Mouse (Mus musculus): ENCODE results near the gene C1qbp. TPM values are rescaled to one million over a fixed set of nuclear protein-coding genes. Genes with fewer than 3 reads are reported as not detected.

The C1qbp gene
- total RNA-seq, 1 experiment from 2014 or later = 122 TPM

- ATAC-seq (replicated peaks; ENCODE audit: low read depth, poor library complexity, severe bottlenecking) = no peak
Measured at GRCm38 (mm10) chr11:70975193-70975592, 7.6 kb downstream of the C1qbp start.

- ATAC-seq (replicated peaks; ENCODE audit: low read depth, poor library complexity, severe bottlenecking) = no peak
Measured at GRCm38 (mm10) chr11:70973947-70974346, 8.9 kb downstream of the C1qbp start.

- ATAC-seq (replicated peaks; ENCODE audit: low read depth, poor library complexity, severe bottlenecking) = no peak
Measured at GRCm38 (mm10) chr11:70972586-70972985, 10.2 kb downstream of the C1qbp start.

- ATAC-seq (replicated peaks; ENCODE audit: low read depth, poor library complexity, severe bottlenecking) = peak; percentile 60
Measured at GRCm38 (mm10) chr11:70970560-70971540, 12.0 kb downstream of the C1qbp start.

GRCm38 (mm10) chr11:70969821-70970559, 12.8 kb downstream of the C1qbp start, which contains the start of the genes Nup88 and Rpain:
Gene Nup88 (minus strand): TSS chr11:70969973.
Gene Rpain (plus strand): TSS chr11:70970213.
- peak; percentile 82 for ATAC-seq (replicated peaks; ENCODE audit: low read depth, poor library complexity, severe bottlenecking)

- peak; percentile 11 for ATAC-seq (replicated peaks; ENCODE audit: low read depth, poor library complexity, severe bottlenecking)
Measured at GRCm38 (mm10) chr11:70969271-70969794, 13.5 kb downstream of the C1qbp start.

- no peak for ATAC-seq (replicated peaks; ENCODE audit: low read depth, poor library complexity, severe bottlenecking)
Measured at GRCm38 (mm10) chr11:70964222-70964907, 18.5 kb downstream of the C1qbp start.

GRCm38 (mm10) chr11:70960786-70961554, 21.9 kb downstream of the C1qbp start:
- ATAC-seq (replicated peaks; ENCODE audit: low read depth, poor library complexity, severe bottlenecking) = no peak

GRCm38 (mm10) chr11:70954711-70955110, 28.1 kb downstream of the C1qbp start:
- no peak for ATAC-seq (replicated peaks; ENCODE audit: low read depth, poor library complexity, severe bottlenecking)

GRCm38 (mm10) chr11:70944935-70945817, 37.6 kb downstream of the C1qbp start:
- no peak for ATAC-seq (replicated peaks; ENCODE audit: low read depth, poor library complexity, severe bottlenecking)

- no peak for ATAC-seq (replicated peaks; ENCODE audit: low read depth, poor library complexity, severe bottlenecking)
Measured at GRCm38 (mm10) chr11:70943651-70944050, 39.2 kb downstream of the C1qbp start.

- ATAC-seq (replicated peaks; ENCODE audit: low read depth, poor library complexity, severe bottlenecking) = no peak
Measured at GRCm38 (mm10) chr11:70942596-70942995, 40.2 kb downstream of the C1qbp start.

GRCm38 (mm10) chr11:70935316-70935715, 47.5 kb downstream of the C1qbp start:
- ATAC-seq (replicated peaks; ENCODE audit: low read depth, poor library complexity, severe bottlenecking) = no peak

GRCm38 (mm10) chr11:70931461-70931860, 51.4 kb downstream of the C1qbp start:
- ATAC-seq (replicated peaks; ENCODE audit: low read depth, poor library complexity, severe bottlenecking) = no peak
